Mouse (Mus musculus) liver, embryonic 15.5 days (tissue): ENCODE results near the gene Ndufab1. TPM values are rescaled to one million over a fixed set of nuclear protein-coding genes. Genes with fewer than 3 reads are reported as not detected.

Experiments
- ATAC-seq: fragments of 200-750 bp; cut with Nextera tagmentation; 2 replicates; pipeline ENCODE4 v1.8.0; 2017; ENCODE audit warnings: moderate number of reproducible peaks, mild to moderate bottlenecking, moderate library complexity; ENCODE audit not compliant: insufficient read depth
- H3K27ac ChIP-seq: fragments of 300-500 bp; sonication (generic); replicated peaks from 2 replicates; pipeline ENCODE4 v1.5.1; 2015; ENCODE audit warnings: mild to moderate bottlenecking, inconsistent platforms
- H3K27me3 ChIP-seq: fragments of 300-500 bp; sonication (generic); 2 replicates; pipeline ENCODE4 v1.6.1; 2015; ENCODE audit warnings: mild to moderate bottlenecking, inconsistent platforms
- H3K36me3 ChIP-seq: fragments of 300-500 bp; sonication (generic); replicated peaks from 2 replicates; pipeline ENCODE4 v1.6.1; 2015; ENCODE audit warnings: moderate library complexity, mild to moderate bottlenecking, inconsistent platforms
- H3K4me1 ChIP-seq: fragments of 300-500 bp; sonication (generic); replicated peaks from 2 replicates; pipeline ENCODE4 v1.6.1; 2015; ENCODE audit warnings: inconsistent platforms
- H3K4me2 ChIP-seq: fragments of 300-500 bp; sonication (generic); 2 replicates; pipeline ENCODE4 v1.6.1; 2015; ENCODE audit warnings: moderate library complexity, mild to moderate bottlenecking, inconsistent platforms
- H3K4me3 ChIP-seq: fragments of 300-500 bp; sonication (generic); replicated peaks from 2 replicates; pipeline ENCODE4 v1.5.1; 2015; ENCODE audit warnings: mild to moderate bottlenecking, inconsistent platforms
- H3K9ac ChIP-seq: fragments of 300-500 bp; sonication (generic); 2 replicates; pipeline ENCODE4 v1.6.1; 2015; ENCODE audit warnings: moderate library complexity, mild to moderate bottlenecking, inconsistent platforms
- H3K9me3 ChIP-seq: fragments of 300-500 bp; sonication (generic); replicated peaks from 2 replicates; pipeline ENCODE4 v1.6.1; 2016; ENCODE audit warnings: inconsistent platforms
- WGBS: fragments of 180-500 bp; shearing (Covaris S2); methylation state at CpG from one replicate; pipeline ENCODE4 v1.1.7; 2015; ENCODE audit warnings: mixed read lengths; ENCODE audit not compliant: insufficient replicate concordance; 5-methylcytosine and 5-hydroxymethylcytosine counted together
- polyA plus RNA-seq: library from polyadenylated mRNA; unstranded; fragments of >200 nt; fragmentation: Nextera tagmentation; extraction: Ambion mirVana; gene quantifications from 2 replicates; pipeline ENCODE4 v1.2.1, GENCODE M21; 2015

The Ndufab1 gene
- polyA plus RNA-seq, 1 experiment from 2014 or later = 425 TPM

DNA sequence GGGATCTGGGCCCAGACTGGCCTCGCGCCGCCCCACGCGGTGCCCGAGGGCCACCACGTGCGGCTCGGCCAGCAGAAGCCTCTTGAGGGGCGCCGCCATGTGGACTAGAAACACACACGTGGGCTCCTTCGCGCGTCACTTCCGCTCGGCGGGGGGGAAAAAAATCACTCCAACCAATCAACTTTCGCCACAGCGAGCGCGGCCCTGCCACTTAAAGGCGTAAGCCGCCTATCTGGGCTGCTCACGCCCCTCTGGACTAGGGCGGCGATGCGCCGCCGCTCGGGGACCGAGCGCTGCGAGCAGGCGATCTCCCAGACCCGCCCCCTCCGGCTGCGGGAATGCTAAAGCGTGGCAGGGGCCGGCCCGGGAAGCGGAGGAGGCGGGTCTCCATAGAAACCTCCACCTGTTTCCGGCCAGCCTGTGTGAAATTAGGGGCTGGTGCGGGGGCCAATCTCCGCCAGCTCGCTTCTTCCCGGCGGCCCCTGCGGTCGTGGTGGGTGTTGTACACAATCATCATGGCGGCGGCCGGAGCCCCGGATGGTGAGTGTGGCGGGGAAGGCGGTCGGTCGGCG, 34.7 kb downstream of the Ndufab1 start, which contains the start of the genes Ubfd1 and Ears2:
TSS of gene Ubfd1 (plus strand) at position 231 of the 572 bp plus-strand sequence.
TSS of gene Ears2 (minus strand) at position 319 of the 572 bp plus-strand sequence.
- Histone ChIP-seq H3K4me1 (peaks cover 40% of the 10 kb centered on the region), H3K9me3 (no peaks in the 10 kb centered on the region), H3K4me2 (peak within 1 kb of the TSS; percentile 96), H3K36me3 (peaks cover 28% of the 10 kb centered on the region), H3K27ac (peak within 1 kb of the TSS; percentile 83), H3K9ac (peak within 1 kb of the TSS; percentile 88), H3K27me3 (no peaks in the 10 kb centered on the region), H3K4me3 (peak within 1 kb of the TSS; percentile 93)
- under 1% methylated on average over 60 of the region's 60 CpGs for WGBS
- ATAC-seq = peak; percentile 99

DNA sequence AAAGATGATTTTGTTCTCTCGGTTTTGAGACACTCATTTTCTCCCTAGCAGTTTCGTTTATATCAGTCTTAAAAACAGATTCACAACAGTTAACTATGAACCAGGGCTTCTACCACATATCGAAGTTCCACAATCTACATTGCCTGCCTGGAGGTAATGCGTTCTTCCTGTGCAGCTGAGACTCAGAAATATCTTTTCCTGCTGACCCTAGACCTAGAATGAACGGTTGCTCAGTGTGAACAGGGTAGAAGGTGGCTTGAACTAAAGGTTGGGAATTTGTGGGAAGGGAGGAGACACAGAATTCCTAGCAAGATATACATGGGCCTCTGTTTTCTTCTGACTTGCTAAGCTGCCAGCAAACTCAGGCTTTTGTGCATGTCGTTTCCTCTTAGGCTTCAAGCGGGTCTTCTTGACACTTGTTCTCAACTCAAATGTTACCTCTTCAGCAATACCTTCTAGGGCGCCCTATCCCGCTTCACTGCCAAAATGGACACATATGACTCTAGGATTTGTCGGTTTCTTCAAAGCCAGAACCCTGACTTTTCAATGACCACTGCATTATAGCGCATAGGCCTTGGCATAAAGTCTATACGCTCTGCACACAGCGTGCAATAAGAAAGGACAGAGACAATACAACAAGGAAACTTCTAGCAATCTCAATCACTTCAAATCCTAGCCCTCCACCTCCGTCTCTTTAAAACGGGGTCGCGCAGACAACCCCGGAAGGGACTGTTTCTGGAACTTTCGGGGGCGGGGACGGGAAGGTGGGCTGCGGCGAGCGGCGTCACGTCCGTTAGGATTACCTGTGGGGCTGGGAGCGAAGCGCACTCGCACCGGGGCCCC, 35.4 kb downstream of the Ndufab1 start:
- no peaks in the 10 kb centered on the region for H3K9me3 ChIP-seq
- peak overlapping the region; percentile 93 for H3K4me3 ChIP-seq
- no peaks in the 10 kb centered on the region for H3K27me3 ChIP-seq
- peaks cover 21% of the 10 kb centered on the region for H3K36me3 ChIP-seq
- 5% methylated on average over 31 of the region's 31 CpGs for WGBS
- no peak for ATAC-seq
- H3K27ac ChIP-seq = peak overlapping the region; percentile 83
- H3K9ac ChIP-seq = peak overlapping the region; percentile 88
- H3K4me2 ChIP-seq = peak overlapping the region; percentile 96
- peaks cover 40% of the 10 kb centered on the region for H3K4me1 ChIP-seq

DNA sequence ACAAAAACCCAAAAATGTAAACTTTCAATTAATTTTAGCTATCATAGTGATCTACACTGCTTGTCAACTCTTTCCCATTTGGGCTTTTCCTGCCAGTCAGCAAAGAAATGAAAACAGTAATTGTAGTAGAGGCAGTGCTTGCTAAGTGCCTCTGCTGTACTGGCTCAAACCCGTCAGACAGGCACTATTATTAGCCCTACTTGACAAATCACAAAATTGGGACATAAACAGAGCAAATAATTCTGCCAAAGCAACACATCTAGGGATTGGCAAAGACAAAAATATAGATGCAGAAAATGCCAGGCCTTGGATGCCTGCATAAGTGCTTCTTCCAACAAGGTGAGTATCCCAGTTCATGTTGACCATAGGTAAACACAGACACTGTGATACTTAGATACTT, 36.0 kb downstream of the Ndufab1 start:
- peak overlapping the region; percentile 96 for H3K4me2 ChIP-seq
- H3K27ac ChIP-seq = no peak overlapping the region
- no peak overlapping the region for H3K9ac ChIP-seq
- H3K4me1 ChIP-seq = peaks cover 38% of the 10 kb centered on the region
- 52% methylated on average over 1 of the region's 1 CpGs for WGBS
- peak overlapping the region; percentile 93; the same call in 1 of the 2 replicates for H3K4me3 ChIP-seq
- H3K36me3 ChIP-seq = peaks cover 17% of the 10 kb centered on the region; the same call in 1 of the 2 replicates
- H3K27me3 ChIP-seq = no peaks in the 10 kb centered on the region
- ATAC-seq = no peak
- no peaks in the 10 kb centered on the region for H3K9me3 ChIP-seq

DNA sequence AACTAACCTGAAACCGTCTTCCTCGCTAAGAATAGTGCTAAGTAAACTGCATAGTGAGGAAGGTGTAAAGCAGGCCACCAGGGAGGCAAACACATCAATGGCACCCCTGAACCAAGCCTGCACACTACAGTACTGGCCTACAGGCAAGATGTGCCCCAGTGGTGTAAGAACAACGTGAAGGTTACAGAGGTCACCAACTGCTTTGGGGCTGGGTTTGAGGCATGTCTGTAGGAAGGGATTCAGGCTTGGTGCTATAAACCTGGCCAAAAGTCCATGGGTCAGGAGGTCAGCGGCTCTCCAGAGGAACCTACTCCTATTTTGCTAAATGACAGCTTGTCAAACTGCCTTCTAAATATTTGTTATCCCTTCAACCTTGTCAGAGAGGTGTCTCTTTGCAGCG, 45.1 kb downstream of the Ndufab1 start:
- H3K4me2 ChIP-seq = no peak overlapping the region
- no peaks in the 10 kb centered on the region for H3K27me3 ChIP-seq
- peak; percentile 37; the same call in 1 of the 2 replicates for ATAC-seq
- H3K27ac ChIP-seq = no peak overlapping the region
- 63% methylated on average over 5 of the region's 5 CpGs for WGBS
- H3K9me3 ChIP-seq = no peaks in the 10 kb centered on the region
- no peak overlapping the region for H3K9ac ChIP-seq
- H3K4me1 ChIP-seq = no peaks in the 10 kb centered on the region
- no peak overlapping the region for H3K4me3 ChIP-seq
- H3K36me3 ChIP-seq = peaks cover 37% of the 10 kb centered on the region

DNA sequence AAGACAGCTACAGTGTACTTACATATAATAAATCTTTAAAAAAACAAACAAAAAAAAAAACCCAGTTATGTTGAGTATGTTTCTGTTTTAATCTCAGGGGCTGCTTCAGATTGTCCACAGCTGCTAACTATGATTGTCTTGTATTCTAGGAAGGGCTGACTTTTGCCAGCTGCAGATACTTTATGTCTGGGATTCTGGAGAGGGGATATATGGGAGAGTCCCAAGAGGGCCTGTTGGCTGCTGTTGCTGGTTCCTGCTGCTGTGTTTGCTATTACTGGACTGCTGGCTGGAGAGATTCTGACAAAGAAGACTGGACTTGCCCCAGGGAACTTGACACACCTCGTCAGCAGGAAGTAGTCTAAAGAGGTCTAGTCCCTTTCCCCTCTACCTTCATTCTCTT, 50.9 kb downstream of the Ndufab1 start:
- 48% methylated on average over 1 of the region's 1 CpGs for WGBS
- no peak for ATAC-seq
- H3K36me3 ChIP-seq = peaks cover 21% of the 10 kb centered on the region
- H3K9ac ChIP-seq = no peak overlapping the region
- no peaks in the 10 kb centered on the region for H3K27me3 ChIP-seq
- H3K4me2 ChIP-seq = no peak overlapping the region
- H3K9me3 ChIP-seq = no peaks in the 10 kb centered on the region
- H3K27ac ChIP-seq = no peak overlapping the region
- no peak overlapping the region for H3K4me3 ChIP-seq
- peaks cover 22% of the 10 kb centered on the region for H3K4me1 ChIP-seq

DNA sequence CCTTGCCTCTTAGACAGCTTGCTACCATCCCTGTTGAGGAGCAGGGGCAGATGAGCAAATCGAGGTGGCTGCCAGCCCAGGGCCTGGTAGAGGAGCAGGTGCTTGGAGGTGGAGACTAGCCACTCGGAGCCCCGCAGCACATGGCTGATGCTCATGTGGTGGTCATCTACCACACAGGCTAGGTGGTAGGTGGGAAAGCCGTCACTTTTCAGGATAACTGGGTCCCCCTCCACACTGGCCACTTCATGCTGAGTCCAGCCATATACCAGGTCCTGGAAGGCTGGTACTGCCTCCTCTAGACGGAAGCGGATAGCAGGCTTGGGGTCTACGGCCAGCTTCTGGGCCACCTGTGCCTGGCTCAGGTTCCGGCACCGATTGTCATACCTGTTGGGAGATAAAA, 53.5 kb downstream of the Ndufab1 start:
- Histone ChIP-seq H3K9ac (no peak overlapping the region), H3K4me3 (no peak overlapping the region), H3K36me3 (peaks cover 15% of the 10 kb centered on the region), H3K9me3 (no peaks in the 10 kb centered on the region), H3K27ac (no peak overlapping the region), H3K4me2 (no peak overlapping the region), H3K4me1 (peaks cover 29% of the 10 kb centered on the region), H3K27me3 (no peaks in the 10 kb centered on the region)
- no peak for ATAC-seq
- WGBS = 87% methylated on average over 9 of the region's 9 CpGs

DNA sequence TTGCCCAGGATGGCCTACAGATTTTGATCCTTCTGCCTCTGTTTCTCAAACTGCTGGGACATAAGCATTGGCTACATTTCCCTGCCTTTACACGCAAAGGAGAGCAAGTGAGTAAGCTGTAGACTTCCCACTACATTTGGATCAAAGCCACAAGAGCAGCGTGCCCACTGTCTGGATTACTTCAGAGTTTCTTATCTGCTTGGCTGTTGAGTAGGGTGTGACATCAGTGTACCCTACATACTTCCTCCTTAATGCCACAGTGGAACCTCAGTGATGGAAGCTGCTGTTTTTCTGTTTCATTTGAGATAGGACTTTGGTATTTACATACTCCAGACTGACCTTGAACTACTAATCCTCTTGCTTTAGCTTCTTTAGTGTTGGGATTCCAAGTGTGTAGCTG, 54.9 kb downstream of the Ndufab1 start:
- H3K4me1 ChIP-seq = peaks cover 29% of the 10 kb centered on the region
- no peak overlapping the region for H3K4me3 ChIP-seq
- no peaks in the 10 kb centered on the region for H3K9me3 ChIP-seq
- H3K36me3 ChIP-seq = peaks cover 15% of the 10 kb centered on the region
- H3K27me3 ChIP-seq = no peaks in the 10 kb centered on the region
- no peak overlapping the region; the same call in 1 of the 2 replicates for H3K27ac ChIP-seq
- ATAC-seq = no peak; the same call in 1 of the 2 replicates
- H3K9ac ChIP-seq = no peak overlapping the region
- H3K4me2 ChIP-seq = no peak overlapping the region
- 22% methylated on average over 2 of the region's 2 CpGs for WGBS

DNA sequence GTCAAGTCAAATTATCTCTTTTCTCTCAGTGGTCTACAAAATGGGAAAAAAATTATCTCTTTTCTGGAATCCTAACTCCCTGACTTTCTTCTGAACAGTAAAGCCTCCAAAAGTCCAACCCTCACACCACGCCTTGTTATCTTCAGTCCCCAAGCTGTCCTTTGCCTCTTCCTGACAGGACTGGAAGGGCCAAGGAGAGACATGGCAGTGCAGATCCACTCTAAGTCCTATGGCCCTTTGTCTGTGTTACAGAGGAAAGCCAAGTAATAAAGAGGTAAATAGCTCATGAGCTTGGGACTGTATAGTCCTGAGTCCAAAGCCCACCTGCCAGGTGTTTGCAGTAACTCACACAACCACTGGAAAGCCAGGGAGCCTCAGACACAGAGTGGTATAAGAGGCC, 56.0 kb downstream of the Ndufab1 start:
- 33% methylated on average over 1 of the region's 1 CpGs for WGBS
- 0 out of 2 replicates have a peak, but pooled peaks have one; percentile 22 for ATAC-seq
- Histone ChIP-seq H3K9ac (no peak overlapping the region), H3K4me2 (no peak overlapping the region), H3K9me3 (no peaks in the 10 kb centered on the region), H3K27ac (peak overlapping the region; percentile 29; the same call in 1 of the 2 replicates), H3K36me3 (peaks cover 8% of the 10 kb centered on the region), H3K4me3 (no peak overlapping the region), H3K27me3 (no peaks in the 10 kb centered on the region), H3K4me1 (peaks cover 29% of the 10 kb centered on the region)

DNA sequence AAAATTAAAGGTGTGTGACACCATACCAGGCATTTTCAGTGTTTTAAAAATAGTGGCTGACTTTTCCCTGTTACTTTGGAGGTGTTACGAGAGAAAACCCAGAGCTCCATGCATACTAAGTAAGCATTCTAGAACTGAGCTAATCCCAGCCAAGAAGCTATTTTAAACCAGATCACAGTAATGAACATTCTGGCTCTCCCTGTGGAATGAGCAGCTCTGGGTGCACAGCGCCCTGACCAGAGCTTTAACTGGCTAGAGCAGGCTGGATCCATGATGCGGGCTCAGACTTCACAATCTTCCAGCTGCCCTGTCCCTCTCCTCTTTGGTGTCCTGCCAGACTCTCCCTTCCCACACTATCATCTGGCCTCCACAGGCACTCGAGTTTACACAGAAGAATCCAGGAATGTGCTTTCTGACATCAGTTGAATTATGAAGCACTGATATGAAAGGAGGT, 56.5 kb downstream of the Ndufab1 start:
- no peak for ATAC-seq
- no peak overlapping the region for H3K9ac ChIP-seq
- H3K4me1 ChIP-seq = peaks cover 29% of the 10 kb centered on the region
- H3K27ac ChIP-seq = no peak overlapping the region
- H3K4me2 ChIP-seq = no peak overlapping the region
- no peaks in the 10 kb centered on the region for H3K27me3 ChIP-seq
- peaks cover 8% of the 10 kb centered on the region for H3K36me3 ChIP-seq
- H3K9me3 ChIP-seq = no peaks in the 10 kb centered on the region
- no peak overlapping the region for H3K4me3 ChIP-seq
- 58% methylated on average over 4 of the region's 4 CpGs for WGBS

DNA sequence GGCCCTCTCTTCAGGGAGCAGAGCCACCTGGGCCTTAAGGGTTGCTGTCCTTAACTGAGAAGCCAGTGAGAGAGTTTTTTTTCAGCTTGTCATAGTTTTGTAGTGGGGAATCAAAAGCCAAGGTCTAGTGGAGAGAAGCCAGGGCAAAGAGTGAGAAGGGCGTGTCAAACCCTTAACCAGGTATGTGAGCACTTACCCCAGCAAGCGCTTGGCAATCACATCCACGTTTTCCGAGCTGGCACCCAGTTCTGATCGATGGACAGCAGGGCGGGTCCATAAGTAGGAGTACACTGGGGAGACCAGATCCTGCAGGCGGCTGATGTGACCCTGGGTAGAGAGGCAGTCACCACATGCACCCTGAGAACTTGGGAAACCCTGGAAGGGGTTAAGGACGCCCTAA, 57.6 kb downstream of the Ndufab1 start:
- H3K4me3 ChIP-seq = no peak overlapping the region
- peaks cover 29% of the 10 kb centered on the region for H3K4me1 ChIP-seq
- no peaks in the 10 kb centered on the region for H3K9me3 ChIP-seq
- peaks cover 8% of the 10 kb centered on the region for H3K36me3 ChIP-seq
- WGBS = 70% methylated on average over 8 of the region's 8 CpGs
- ATAC-seq = no peak
- H3K9ac ChIP-seq = no peak overlapping the region
- no peaks in the 10 kb centered on the region for H3K27me3 ChIP-seq
- H3K4me2 ChIP-seq = no peak overlapping the region
- H3K27ac ChIP-seq = no peak overlapping the region
